In genomic region chr17:34038440-34038839, GRCm38 (mm10) we compare ENCODE assay signal across 8 mouse cellular contexts. TPM values are rescaled to one million over a fixed set of nuclear protein-coding genes. Genes with fewer than 3 reads are reported as not detected.
DNase-seq lines count a peak whose midpoint lies in the region; ATAC-seq and TF ChIP-seq lines count a peak whose summit lies in the region.

No protein-coding gene starts in this region.

- DNase-seq in heart, postnatal 4 days, result no peak
- peak; percentile 47 to 52 for DNase-seq in cerebellum, adult 2 months
- DNase-seq in forebrain, embryonic 11.5 days (ENCODE audit: low spot score), result peak; percentile 71
- DNase-seq in layer of hippocampus, adult 8-10 months (ENCODE audit: low spot score in 2 of 2), result peak; percentile 69 to 75
- DNase-seq in midbrain, embryonic 14.5 days, result peak; percentile 56
- DNase-seq in spleen, adult 18-20 months, result no peak
- no peak for DNase-seq in thymus, adult 2 months

- peak overlapping the region; percentile 60 for H3K4me2 ChIP-seq in heart, embryonic 14.5 days (ENCODE audit: low read length)
- H3K4me2 ChIP-seq in forebrain, embryonic 11.5 days (ENCODE audit: low read depth, low read length, severe bottlenecking), result peak overlapping the region; percentile 52
- H3K4me2 ChIP-seq in midbrain, embryonic 14.5 days (ENCODE audit: low read length), result peak overlapping the region; percentile 52

- peak overlapping the region; percentile 21; the same call in 1 of the 2 replicates for H3K9ac ChIP-seq in heart, embryonic 14.5 days (ENCODE audit: low read length)
- peak overlapping the region; percentile 1 for H3K9ac ChIP-seq in forebrain, embryonic 11.5 days (ENCODE audit: low read length)
- peak overlapping the region; percentile 37; the same call in 1 of the 2 replicates for H3K9ac ChIP-seq in midbrain, embryonic 14.5 days (replicated peaks; ENCODE audit: low read length)

- peaks cover 10 to 25% of the 10 kb centered on the region in 2 experiments for H3K4me1 ChIP-seq in heart, embryonic 14.5 days (ENCODE audit: control insufficient read depth in 2 of 2, insufficient read depth in 2 of 2, low read length in 2 of 2)
- H3K4me1 ChIP-seq in cerebellum, adult 2 months (ENCODE audit: control insufficient read depth, insufficient read depth, low read length), result peaks cover 2% of the 10 kb centered on the region; the same call in 1 of the 2 replicates
- peaks cover 19% of the 10 kb centered on the region for H3K4me1 ChIP-seq in forebrain, embryonic 11.5 days (replicated peaks; ENCODE audit: control insufficient read depth, insufficient read depth, low read length)
- H3K4me1 ChIP-seq in midbrain, embryonic 14.5 days (ENCODE audit: control insufficient read depth, insufficient read depth, low read length), result peaks cover 20% of the 10 kb centered on the region; the same call in 1 of the 2 replicates
- H3K4me1 ChIP-seq in thymus, adult 2 months (replicated peaks; ENCODE audit: control insufficient read depth, insufficient read depth, low read length), result peaks cover 12% of the 10 kb centered on the region

- H3K4me3 ChIP-seq in heart, embryonic 14.5 days (ENCODE audit: control insufficient read depth in 1 of 2, insufficient read depth in 1 of 2, low read depth in 1 of 2, low read length in 2 of 2), result peak overlapping the region in 1 of 2 experiments; percentile 21; a peak in 2 of 4 replicates
- H3K4me3 ChIP-seq in cerebellum, adult 2 months (replicated peaks; ENCODE audit: insufficient read depth, low read depth, low read length), result peak overlapping the region; percentile 26
- H3K4me3 ChIP-seq in forebrain, embryonic 11.5 days (ENCODE audit: low read depth, low read length), result peak overlapping the region; percentile 2; the same call in 1 of the 2 replicates
- peak overlapping the region; percentile 22; the same call in 1 of the 2 replicates for H3K4me3 ChIP-seq in midbrain, embryonic 14.5 days (replicated peaks; ENCODE audit: low read depth, low read length)
- H3K4me3 ChIP-seq in thymus, adult 2 months (ENCODE audit: control insufficient read depth, insufficient read depth, low read length), result no peak overlapping the region

- H3K36me3 ChIP-seq in heart, embryonic 14.5 days (ENCODE audit: control insufficient read depth, insufficient read depth, low read length), result peaks cover 45% of the 10 kb centered on the region
- peaks cover 14% of the 10 kb centered on the region; the same call in 1 of the 2 replicates for H3K36me3 ChIP-seq in forebrain, embryonic 11.5 days (ENCODE audit: control insufficient read depth, insufficient read depth, low read length)
- peaks cover 38% of the 10 kb centered on the region for H3K36me3 ChIP-seq in midbrain, embryonic 14.5 days (ENCODE audit: control insufficient read depth, insufficient read depth, low read length)
- peaks cover 19% of the 10 kb centered on the region for H3K36me3 ChIP-seq in thymus, adult 2 months (ENCODE audit: control insufficient read depth, insufficient read depth, low read length)

- TF ChIP-seq CTCF in cerebellum, adult 2 months (IDR thresholded peaks at IDR 0.05; ENCODE audit: borderline replicate concordance, insufficient read depth, low read depth, low read length), result no peak
- TF ChIP-seq CTCF in thymus, adult 2 months (IDR thresholded peaks at IDR 0.05; ENCODE audit: borderline replicate concordance, control insufficient read depth, extremely low read depth, insufficient read depth, low read length, poor library complexity), result no peak

- no peak for TF ChIP-seq POLR2A in cerebellum, adult 2 months (IDR thresholded peaks at IDR 0.05; ENCODE audit: borderline replicate concordance, insufficient read depth, low read length)
- no peak for TF ChIP-seq POLR2A in thymus, adult 2 months (IDR thresholded peaks at IDR 0.05; ENCODE audit: control insufficient read depth, extremely low read depth, insufficient read depth, low read length, poor library complexity)

- no peak for ATAC-seq in heart, embryonic 14.5 days (ENCODE audit: insufficient number of reproducible peaks, insufficient read depth, low FRiP score, low read depth)
- peak; percentile 57 for ATAC-seq in forebrain, embryonic 11.5 days (replicated peaks; ENCODE audit: low FRiP score)
- 0 out of 2 replicates have a peak, but pooled peaks have one; percentile 15 for ATAC-seq in midbrain, embryonic 14.5 days (ENCODE audit: low FRiP score, low TSS enrichment)

- H3K27ac ChIP-seq in heart, embryonic 14.5 days (replicated peaks in 1 of 2; ENCODE audit: control insufficient read depth in 1 of 2, insufficient read depth in 1 of 2, low read depth in 2 of 2, low read length in 2 of 2), result no peak overlapping the region
- H3K27ac ChIP-seq in cerebellum, adult 2 months (ENCODE audit: insufficient read depth, low read length), result peak overlapping the region; percentile 55; the same call in 1 of the 2 replicates
- no peak overlapping the region for H3K27ac ChIP-seq in forebrain, embryonic 11.5 days (ENCODE audit: low read depth, low read length)
- H3K27ac ChIP-seq in midbrain, embryonic 14.5 days (replicated peaks; ENCODE audit: low read depth, low read length), result no peak overlapping the region; the same call in 1 of the 2 replicates
- no peak overlapping the region for H3K27ac ChIP-seq in thymus, adult 2 months (ENCODE audit: control insufficient read depth, insufficient read depth, low read length)

- H3K9me3 ChIP-seq in heart, embryonic 14.5 days (ENCODE audit: control insufficient read depth, low read length), result no peaks in the 10 kb centered on the region
- H3K9me3 ChIP-seq in forebrain, embryonic 11.5 days (ENCODE audit: control insufficient read depth, low read length), result no peaks in the 10 kb centered on the region
- H3K9me3 ChIP-seq in midbrain, embryonic 14.5 days (ENCODE audit: control insufficient read depth, low read length), result no peaks in the 10 kb centered on the region

- peaks cover 39% of the 10 kb centered on the region for H3K27me3 ChIP-seq in heart, embryonic 14.5 days (ENCODE audit: control insufficient read depth, insufficient read depth, low read length)
- H3K27me3 ChIP-seq in cerebellum, adult 2 months (ENCODE audit: control insufficient read depth, insufficient read depth, low read length), result no peaks in the 10 kb centered on the region
- no peaks in the 10 kb centered on the region for H3K27me3 ChIP-seq in forebrain, embryonic 11.5 days (ENCODE audit: control insufficient read depth, insufficient read depth, low read length)
- no peaks in the 10 kb centered on the region for H3K27me3 ChIP-seq in midbrain, embryonic 14.5 days (ENCODE audit: control insufficient read depth, insufficient read depth, low read length)
- H3K27me3 ChIP-seq in thymus, adult 2 months (ENCODE audit: control insufficient read depth, insufficient read depth, low read length), result no peaks in the 10 kb centered on the region

- 28% methylated on average over 16 of the region's 21 CpGs for WGBS in heart, embryonic 14.5 days
- WGBS in cerebellum, adult 2 months, result 5% methylated on average over 21 of the region's 21 CpGs
- WGBS in forebrain, embryonic 11.5 days, result 13% methylated on average over 17 of the region's 21 CpGs
- whole genome bisulfite sequencing in midbrain, embryonic 14.5 days, result 11% methylated on average over 21 of the region's 21 CpGs
- 68% methylated on average over 21 of the region's 21 CpGs for WGBS in thymus, adult 2 months

RNA-seq across cellular contexts. Expression of gene Col11a2, which starts 0.8 kb away (rescaled TPM):
- polyA plus RNA-seq in heart, embryonic 14.5 days (2014; fragmentation: Nextera tagmentation; extraction: Ambion mirVana), result 0.32 and 0.51 TPM in 2 replicates
- 1 to 10 TPM; 1.4 to 2.2 TPM for total RNA-seq in heart, postnatal 4 days (2021)
- 12.2 and 15.2 TPM in 2 replicates for polyA plus RNA-seq in cerebellum, adult 2 months (2012; rRNA removed)
- polyA plus RNA-seq in forebrain, embryonic 11.5 days (2014; fragmentation: Nextera tagmentation; extraction: Ambion mirVana), result 1.3 and 1.7 TPM in 2 replicates
- total RNA-seq in layer of hippocampus, adult 8-10 months (2022), result 10 to 100 TPM; 22.6 to 30.2 (median 27.5) TPM
- polyA plus RNA-seq in midbrain, embryonic 14.5 days (2014; fragmentation: Nextera tagmentation; extraction: Ambion mirVana), result 2.4 and 2.9 TPM in 2 replicates
- polyA plus RNA-seq in thymus, adult 2 months (2012; rRNA removed), result 8.5 and 11.8 TPM in 2 replicates

RNA-seq across cellular contexts. Expression of gene Rxrb, which starts 6.8 kb away (rescaled TPM):
- 14.2 and 16.4 TPM in 2 replicates for polyA plus RNA-seq in heart, embryonic 14.5 days (2014; fragmentation: Nextera tagmentation; extraction: Ambion mirVana)
- total RNA-seq in heart, postnatal 4 days (2021), result 10 to 100 TPM; 35.5 to 39.5 TPM
- polyA plus RNA-seq in cerebellum, adult 2 months (2012; rRNA removed), result 78.0 and 83.2 TPM in 2 replicates
- polyA plus RNA-seq in forebrain, embryonic 11.5 days (2014; fragmentation: Nextera tagmentation; extraction: Ambion mirVana), result 32.8 and 40.3 TPM in 2 replicates
- total RNA-seq in layer of hippocampus, adult 8-10 months (2022), result 10 to 100 TPM; 70.8 to 85.4 (median 78.0) TPM
- polyA plus RNA-seq in midbrain, embryonic 14.5 days (2014; fragmentation: Nextera tagmentation; extraction: Ambion mirVana), result 33.3 and 33.4 TPM in 2 replicates
- polyA plus RNA-seq in thymus, adult 2 months (2012; rRNA removed), result 143 and 164 TPM in 2 replicates

RNA-seq across cellular contexts. Expression of gene Slc39a7, which starts 7.0 kb away (rescaled TPM):
- polyA plus RNA-seq in heart, embryonic 14.5 days (2014; fragmentation: Nextera tagmentation; extraction: Ambion mirVana), result 48.0 and 53.2 TPM in 2 replicates
- total RNA-seq in heart, postnatal 4 days (2021), result 10 to 100 TPM; 83.8 to 86.5 TPM
- polyA plus RNA-seq in cerebellum, adult 2 months (2012; rRNA removed), result 120 and 123 TPM in 2 replicates
- 99.6 and 104 TPM in 2 replicates for polyA plus RNA-seq in forebrain, embryonic 11.5 days (2014; fragmentation: Nextera tagmentation; extraction: Ambion mirVana)
- 100 to 1,000 TPM in 1 of 4 experiments, 10 to 100 TPM in 3; 77.1 to 106 (median 92.6) TPM for total RNA-seq in layer of hippocampus, adult 8-10 months (2022)
- 95.7 and 97.0 TPM in 2 replicates for polyA plus RNA-seq in midbrain, embryonic 14.5 days (2014; fragmentation: Nextera tagmentation; extraction: Ambion mirVana)
- 187 and 195 TPM in 2 replicates for polyA plus RNA-seq in thymus, adult 2 months (2012; rRNA removed)

RNA-seq across cellular contexts. Expression of gene H2-Ke6, which starts 10.6 kb away (rescaled TPM):
- 46.8 and 57.7 TPM in 2 replicates for polyA plus RNA-seq in heart, embryonic 14.5 days (2014; fragmentation: Nextera tagmentation; extraction: Ambion mirVana)
- total RNA-seq in heart, postnatal 4 days (2021), result 10 to 100 TPM; 63.6 to 69.6 TPM
- 82.9 and 89.8 TPM in 2 replicates for polyA plus RNA-seq in cerebellum, adult 2 months (2012; rRNA removed)
- polyA plus RNA-seq in forebrain, embryonic 11.5 days (2014; fragmentation: Nextera tagmentation; extraction: Ambion mirVana), result 81.7 and 101 TPM in 2 replicates
- 10 to 100 TPM; 57.9 to 62.2 (median 58.3) TPM for total RNA-seq in layer of hippocampus, adult 8-10 months (2022)
- polyA plus RNA-seq in midbrain, embryonic 14.5 days (2014; fragmentation: Nextera tagmentation; extraction: Ambion mirVana), result 56.1 and 75.0 TPM in 2 replicates
- 127 and 141 TPM in 2 replicates for polyA plus RNA-seq in thymus, adult 2 months (2012; rRNA removed)

RNA-seq across cellular contexts. Expression of gene Ring1, which starts 14.0 kb away (rescaled TPM):
- polyA plus RNA-seq in heart, embryonic 14.5 days (2014; fragmentation: Nextera tagmentation; extraction: Ambion mirVana), result 5.4 and 7.4 TPM in 2 replicates
- total RNA-seq in heart, postnatal 4 days (2021), result 10 to 100 TPM; 18.7 to 19.8 TPM
- 66.4 and 74.6 TPM in 2 replicates for polyA plus RNA-seq in cerebellum, adult 2 months (2012; rRNA removed)
- 7.5 and 8.3 TPM in 2 replicates for polyA plus RNA-seq in forebrain, embryonic 11.5 days (2014; fragmentation: Nextera tagmentation; extraction: Ambion mirVana)
- 10 to 100 TPM; 34.8 to 44.1 (median 42.7) TPM for total RNA-seq in layer of hippocampus, adult 8-10 months (2022)
- 9.1 and 18.5 TPM in 2 replicates for polyA plus RNA-seq in midbrain, embryonic 14.5 days (2014; fragmentation: Nextera tagmentation; extraction: Ambion mirVana)
- 38.4 and 40.7 TPM in 2 replicates for polyA plus RNA-seq in thymus, adult 2 months (2012; rRNA removed)

Comparison
In these comparisons a context has a peak if more than half of its experiments do, and no peak if none do; other contexts are left out.
1. DNase-seq: peak in cerebellum, adult 2 months (2 of 2), forebrain, embryonic 11.5 days (single experiment), layer of hippocampus, adult 8-10 months (2 of 2) and midbrain, embryonic 14.5 days (single experiment); none in heart, postnatal 4 days (single experiment), spleen, adult 18-20 months (0 of 2) and thymus, adult 2 months (single experiment).
2. Peak in every context shown above with its lines, with median percentiles within 50 percentile points of each other: H3K4me2 ChIP-seq and H3K9ac ChIP-seq.